Mouse (Mus musculus): ENCODE results near the gene Efcab11. TPM values are rescaled to one million over a fixed set of nuclear protein-coding genes. Genes with fewer than 3 reads are reported as not detected.

The Efcab11 gene
- polyA plus RNA-seq, 1 experiment from 2014 or later = 2.2 TPM

DNA sequence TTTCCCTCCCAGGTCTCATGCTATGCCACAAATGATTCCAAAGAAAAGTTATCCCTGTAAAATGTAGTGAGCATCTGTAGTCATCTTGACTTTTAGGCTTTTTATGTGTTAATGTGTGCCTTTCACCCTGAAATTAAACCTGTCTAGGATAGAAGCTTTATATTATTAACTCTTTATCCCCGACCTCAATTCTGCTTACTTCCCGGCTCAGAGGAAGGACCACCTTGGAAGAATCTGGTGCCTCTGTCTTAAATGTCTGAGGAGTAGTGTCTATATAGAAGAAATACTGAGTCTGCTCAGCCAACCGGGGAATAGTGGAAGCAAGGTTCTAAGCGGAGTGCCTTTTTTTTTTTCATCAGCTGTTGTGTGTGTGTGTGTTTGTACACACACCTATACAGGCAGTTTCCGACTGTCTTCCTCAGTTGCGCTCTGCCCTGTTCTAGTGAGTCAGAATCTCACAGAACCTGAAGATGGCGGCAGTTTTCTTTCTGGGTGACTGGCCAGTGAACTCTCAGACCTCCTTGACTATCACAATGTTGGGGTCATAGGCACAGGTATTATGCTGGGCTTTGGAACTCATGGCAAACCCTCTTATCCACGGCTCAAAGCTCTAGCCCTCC lies 1.2 kb upstream of the Efcab11 start:
- H3K9me3 ChIP-seq (ENCODE audit: control insufficient read depth, low read length) = no peaks in the 10 kb centered on the region
- no peak for ATAC-seq (ENCODE audit: low read depth)
- peak overlapping the region; percentile 88 for H3K9ac ChIP-seq (replicated peaks; ENCODE audit: low read depth, low read length)
- 38% methylated on average over 8 of the region's 8 CpGs for WGBS
- H3K4me2 ChIP-seq (ENCODE audit: low read depth, low read length) = peak overlapping the region; percentile 95
- peak overlapping the region; percentile 88 for H3K4me3 ChIP-seq (ENCODE audit: low read depth, low read length)
- no peak overlapping the region for H3K27ac ChIP-seq (ENCODE audit: low read depth, low read length)
- H3K4me1 ChIP-seq (ENCODE audit: control insufficient read depth, insufficient read depth, low read length) = 0 out of 2 replicates have a peak, but pooled peaks cover 9% of the 10 kb centered on the region
- no peaks in the 10 kb centered on the region for H3K27me3 ChIP-seq (ENCODE audit: control insufficient read depth, insufficient read depth, low read length)
- no peaks in the 10 kb centered on the region for H3K36me3 ChIP-seq (ENCODE audit: control insufficient read depth, insufficient read depth, low read length)

GRCm38 (mm10) chr12:99883713-99884105 lies 530 bp downstream of the Efcab11 start:
- H3K27ac ChIP-seq (ENCODE audit: low read depth, low read length) = peak overlapping the region; percentile 71
- WGBS = under 1% methylated on average over 11 of the region's 11 CpGs
- no peaks in the 10 kb centered on the region for H3K27me3 ChIP-seq (ENCODE audit: control insufficient read depth, insufficient read depth, low read length)
- H3K9me3 ChIP-seq (ENCODE audit: control insufficient read depth, low read length) = no peaks in the 10 kb centered on the region
- H3K4me1 ChIP-seq (ENCODE audit: control insufficient read depth, insufficient read depth, low read length) = 0 out of 2 replicates have a peak, but pooled peaks cover 9% of the 10 kb centered on the region
- 0 out of 2 replicates have a peak overlapping the region, but pooled peaks have one; percentile 88 for H3K9ac ChIP-seq (replicated peaks; ENCODE audit: low read depth, low read length)
- H3K4me3 ChIP-seq (ENCODE audit: low read depth, low read length) = peak overlapping the region; percentile 88
- H3K4me2 ChIP-seq (ENCODE audit: low read depth, low read length) = peak overlapping the region; percentile 95
- peak; percentile 35 for ATAC-seq (ENCODE audit: low read depth)
- no peaks in the 10 kb centered on the region for H3K36me3 ChIP-seq (ENCODE audit: control insufficient read depth, insufficient read depth, low read length)

- Histone ChIP-seq H3K9me3 (ENCODE audit: control insufficient read depth, low read length) (no peaks in the 10 kb centered on the region), H3K4me2 (ENCODE audit: low read depth, low read length) (peak overlapping the region; percentile 95), H3K4me1 (ENCODE audit: control insufficient read depth, insufficient read depth, low read length) (0 out of 2 replicates have a peak, but pooled peaks cover 9% of the 10 kb centered on the region), H3K9ac (replicated peaks; ENCODE audit: low read depth, low read length) (0 out of 2 replicates have a peak overlapping the region, but pooled peaks have one; percentile 41), H3K27ac (ENCODE audit: low read depth, low read length) (peak overlapping the region; percentile 71; the same call in 1 of the 2 replicates), H3K27me3 (ENCODE audit: control insufficient read depth, insufficient read depth, low read length) (no peaks in the 10 kb centered on the region), H3K4me3 (ENCODE audit: low read depth, low read length) (peak overlapping the region; percentile 88), H3K36me3 (ENCODE audit: control insufficient read depth, insufficient read depth, low read length) (no peaks in the 10 kb centered on the region)
- under 1% methylated on average over 35 of the region's 38 CpGs for WGBS
- peak; percentile 93 for ATAC-seq (ENCODE audit: low read depth)
These were observed 1.1 kb downstream of the Efcab11 start for GRCm38 (mm10) chr12:99883000-99883712.

GRCm38 (mm10) chr12:99874609-99875008 lies 9.6 kb downstream of the Efcab11 start:
- Histone ChIP-seq H3K27me3 (ENCODE audit: control insufficient read depth, insufficient read depth, low read length) (no peaks in the 10 kb centered on the region), H3K36me3 (ENCODE audit: control insufficient read depth, insufficient read depth, low read length) (no peaks in the 10 kb centered on the region), H3K4me1 (ENCODE audit: control insufficient read depth, insufficient read depth, low read length) (no peaks in the 10 kb centered on the region), H3K4me3 (ENCODE audit: low read depth, low read length) (no peak overlapping the region), H3K4me2 (ENCODE audit: low read depth, low read length) (no peak overlapping the region), H3K27ac (ENCODE audit: low read depth, low read length) (no peak overlapping the region), H3K9ac (replicated peaks; ENCODE audit: low read depth, low read length) (no peak overlapping the region), H3K9me3 (ENCODE audit: control insufficient read depth, low read length) (no peaks in the 10 kb centered on the region)
- 85% methylated on average over 6 of the region's 6 CpGs for WGBS
- ATAC-seq (ENCODE audit: low read depth) = no peak

DNA sequence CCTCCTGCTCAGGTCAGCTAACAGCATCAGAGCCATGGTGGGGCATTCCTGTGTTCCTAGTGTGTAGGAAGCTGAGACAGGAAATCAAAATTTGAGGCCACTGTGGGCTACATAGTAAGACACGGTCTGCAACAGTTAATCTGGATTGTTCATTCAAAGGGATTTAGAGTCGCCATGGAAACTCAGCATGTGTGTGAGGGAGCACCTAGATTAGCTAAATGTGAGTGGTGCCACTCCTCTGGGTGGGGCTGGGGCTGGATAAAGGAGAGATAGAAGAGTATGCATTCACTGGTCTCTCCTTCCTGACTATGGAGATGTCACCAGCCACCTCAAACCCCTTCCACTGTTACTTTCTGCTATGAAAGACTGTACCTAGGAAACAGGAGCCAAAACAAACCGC lies 10.8 kb downstream of the Efcab11 start:
- 54% methylated on average over 3 of the region's 3 CpGs for WGBS
- Histone ChIP-seq H3K9ac (replicated peaks; ENCODE audit: low read depth, low read length) (no peak overlapping the region), H3K27me3 (ENCODE audit: control insufficient read depth, insufficient read depth, low read length) (no peaks in the 10 kb centered on the region), H3K9me3 (ENCODE audit: control insufficient read depth, low read length) (no peaks in the 10 kb centered on the region), H3K4me2 (ENCODE audit: low read depth, low read length) (no peak overlapping the region), H3K36me3 (ENCODE audit: control insufficient read depth, insufficient read depth, low read length) (no peaks in the 10 kb centered on the region), H3K4me1 (ENCODE audit: control insufficient read depth, insufficient read depth, low read length) (no peaks in the 10 kb centered on the region), H3K27ac (ENCODE audit: low read depth, low read length) (no peak overlapping the region), H3K4me3 (ENCODE audit: low read depth, low read length) (no peak overlapping the region)
- no peak for ATAC-seq (ENCODE audit: low read depth)

- Histone ChIP-seq H3K36me3 (ENCODE audit: control insufficient read depth, insufficient read depth, low read length) (no peaks in the 10 kb centered on the region), H3K4me2 (ENCODE audit: low read depth, low read length) (no peak overlapping the region), H3K4me1 (ENCODE audit: control insufficient read depth, insufficient read depth, low read length) (no peaks in the 10 kb centered on the region), H3K9me3 (ENCODE audit: control insufficient read depth, low read length) (no peaks in the 10 kb centered on the region), H3K27ac (ENCODE audit: low read depth, low read length) (no peak overlapping the region), H3K9ac (replicated peaks; ENCODE audit: low read depth, low read length) (no peak overlapping the region), H3K27me3 (ENCODE audit: control insufficient read depth, insufficient read depth, low read length) (no peaks in the 10 kb centered on the region), H3K4me3 (ENCODE audit: low read depth, low read length) (no peak overlapping the region)
- no peak for ATAC-seq (ENCODE audit: low read depth)
- 91% methylated on average over 1 of the region's 1 CpGs for WGBS
These were observed 15.4 kb downstream of the Efcab11 start for GRCm38 (mm10) chr12:99868821-99869220.

DNA sequence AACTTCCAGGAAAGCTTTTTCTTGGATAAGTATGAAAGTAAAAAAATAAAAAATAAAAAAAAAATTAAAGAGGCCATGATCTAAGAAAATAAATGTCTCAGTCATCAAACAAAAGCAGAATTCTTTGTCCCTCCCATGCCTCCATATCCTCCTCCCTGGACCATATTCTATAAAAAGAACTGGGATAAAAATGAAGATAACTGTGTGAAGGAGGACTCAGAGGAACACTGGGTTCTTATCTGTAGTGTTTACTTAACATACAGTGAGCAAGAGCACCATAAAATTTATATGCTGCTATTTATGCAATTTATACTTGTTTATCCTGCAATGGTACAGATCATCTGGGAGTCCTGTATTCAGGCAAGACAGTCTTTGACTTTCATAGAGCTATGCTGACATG lies 19.6 kb downstream of the Efcab11 start:
- H3K9ac ChIP-seq (replicated peaks; ENCODE audit: low read depth, low read length) = no peak overlapping the region
- H3K27ac ChIP-seq (ENCODE audit: low read depth, low read length) = no peak overlapping the region
- H3K9me3 ChIP-seq (ENCODE audit: control insufficient read depth, low read length) = no peaks in the 10 kb centered on the region
- H3K4me3 ChIP-seq (ENCODE audit: low read depth, low read length) = no peak overlapping the region
- H3K27me3 ChIP-seq (ENCODE audit: control insufficient read depth, insufficient read depth, low read length) = no peaks in the 10 kb centered on the region
- no peaks in the 10 kb centered on the region for H3K36me3 ChIP-seq (ENCODE audit: control insufficient read depth, insufficient read depth, low read length)
- H3K4me2 ChIP-seq (ENCODE audit: low read depth, low read length) = no peak overlapping the region
- no peaks in the 10 kb centered on the region for H3K4me1 ChIP-seq (ENCODE audit: control insufficient read depth, insufficient read depth, low read length)
- ATAC-seq (ENCODE audit: low read depth) = no peak

GRCm38 (mm10) chr12:99860981-99861380 lies 23.3 kb downstream of the Efcab11 start:
- Histone ChIP-seq H3K9ac (replicated peaks; ENCODE audit: low read depth, low read length) (no peak overlapping the region), H3K4me1 (ENCODE audit: control insufficient read depth, insufficient read depth, low read length) (no peaks in the 10 kb centered on the region), H3K4me2 (ENCODE audit: low read depth, low read length) (no peak overlapping the region), H3K9me3 (ENCODE audit: control insufficient read depth, low read length) (no peaks in the 10 kb centered on the region), H3K27ac (ENCODE audit: low read depth, low read length) (no peak overlapping the region), H3K4me3 (ENCODE audit: low read depth, low read length) (no peak overlapping the region), H3K27me3 (ENCODE audit: control insufficient read depth, insufficient read depth, low read length) (no peaks in the 10 kb centered on the region), H3K36me3 (ENCODE audit: control insufficient read depth, insufficient read depth, low read length) (no peaks in the 10 kb centered on the region)
- no peak for ATAC-seq (ENCODE audit: low read depth)
- 83% methylated on average over 4 of the region's 4 CpGs for WGBS

GRCm38 (mm10) chr12:99859391-99860100 lies 24.7 kb downstream of the Efcab11 start:
- Histone ChIP-seq H3K4me1 (ENCODE audit: control insufficient read depth, insufficient read depth, low read length) (no peaks in the 10 kb centered on the region), H3K4me3 (ENCODE audit: low read depth, low read length) (no peak overlapping the region), H3K27ac (ENCODE audit: low read depth, low read length) (no peak overlapping the region), H3K27me3 (ENCODE audit: control insufficient read depth, insufficient read depth, low read length) (no peaks in the 10 kb centered on the region), H3K9ac (replicated peaks; ENCODE audit: low read depth, low read length) (no peak overlapping the region), H3K4me2 (ENCODE audit: low read depth, low read length) (no peak overlapping the region), H3K9me3 (ENCODE audit: control insufficient read depth, low read length) (no peaks in the 10 kb centered on the region), H3K36me3 (ENCODE audit: control insufficient read depth, insufficient read depth, low read length) (no peaks in the 10 kb centered on the region)
- WGBS = 84% methylated on average over 3 of the region's 3 CpGs
- no peak for ATAC-seq (ENCODE audit: low read depth)
